Mouse (Mus musculus) hindbrain, embryonic 16.5 days (tissue): ENCODE results near the gene Nmnat1. TPM values are rescaled to one million over a fixed set of nuclear protein-coding genes. Genes with fewer than 3 reads are reported as not detected.
"Not testable (repeated sequence)": the region's sequence is repeated elsewhere in the genome, so short reads cannot be mapped to it uniquely, and the experiment has no call there.

Source experiments
- ATAC-seq: fragments of 200-750 bp; cut with Nextera tagmentation; 2 replicates; pipeline ENCODE4 v1.8.0; 2017; ENCODE audit warnings: moderate TSS enrichment, moderate library complexity
- H3K27ac ChIP-seq: fragments of 300-500 bp; sonication (generic); 2 replicates; pipeline ENCODE4 v1.5.1; 2014; ENCODE audit warnings: low read depth, mild to moderate bottlenecking, control low read depth, low read length, moderate library complexity
- H3K27me3 ChIP-seq: fragments of 300-500 bp; sonication (generic); replicated peaks from 2 replicates; pipeline ENCODE4 v1.6.1; 2014; ENCODE audit warnings: low read length; ENCODE audit not compliant: control insufficient read depth, insufficient read depth
- H3K36me3 ChIP-seq: fragments of 300-500 bp; sonication (generic); 2 replicates; pipeline ENCODE4 v1.6.1; 2014; ENCODE audit warnings: mild to moderate bottlenecking, low read length, moderate library complexity, mixed read lengths; ENCODE audit not compliant: control insufficient read depth, insufficient read depth
- H3K4me1 ChIP-seq: fragments of 300-500 bp; sonication (generic); 2 replicates; pipeline ENCODE4 v1.6.1; 2014; ENCODE audit warnings: low read depth, low read length; ENCODE audit not compliant: control insufficient read depth, insufficient read depth
- H3K4me2 ChIP-seq: fragments of 300-500 bp; sonication (generic); 2 replicates; pipeline ENCODE4 v1.6.1; 2014; ENCODE audit warnings: mild to moderate bottlenecking, low read length, control low read depth, moderate library complexity
- H3K4me3 ChIP-seq: fragments of 300-500 bp; sonication (generic); 2 replicates; pipeline ENCODE4 v1.5.1; 2014; ENCODE audit warnings: mild to moderate bottlenecking, low read length, control low read depth, moderate library complexity
- H3K9ac ChIP-seq: fragments of 300-500 bp; sonication (generic); 2 replicates; pipeline ENCODE4 v1.6.1; 2014; ENCODE audit warnings: low read depth, mild to moderate bottlenecking, control low read depth, low read length, moderate library complexity
- H3K9me3 ChIP-seq: fragments of 300-500 bp; sonication (generic); 2 replicates; pipeline ENCODE4 v1.6.1; 2014; ENCODE audit warnings: mild to moderate bottlenecking, low read length, moderate library complexity; ENCODE audit not compliant: control insufficient read depth
- WGBS: fragments of 180-500 bp; shearing (Covaris S2); extraction: QIAGEN DNeasy Blood & Tissue Kit; methylation state at CpG from one replicate; pipeline ENCODE4 v1.1.7; 2014; 5-methylcytosine and 5-hydroxymethylcytosine counted together
- polyA plus RNA-seq: library from polyadenylated mRNA; unstranded; fragments of >200 nt; fragmentation: Nextera tagmentation; extraction: Ambion mirVana; gene quantifications from 2 replicates; pipeline ENCODE4 v1.2.1, GENCODE M21; 2015

The Nmnat1 gene
- polyA plus RNA-seq, 1 experiment from 2014 or later = 7.7 TPM

- no peaks in the 10 kb centered on the region for H3K9me3 ChIP-seq
- ATAC-seq = no peak
- no peak overlapping the region for H3K4me2 ChIP-seq
- no peak overlapping the region for H3K4me3 ChIP-seq
- H3K27me3 ChIP-seq = no peaks in the 10 kb centered on the region
- no peak overlapping the region for H3K9ac ChIP-seq
- H3K27ac ChIP-seq = no peak overlapping the region
- no peaks in the 10 kb centered on the region for H3K36me3 ChIP-seq
- peaks cover 17% of the 10 kb centered on the region for H3K4me1 ChIP-seq
- 61% methylated on average over 3 of the region's 3 CpGs for WGBS
These were observed 42.6 kb downstream of the Nmnat1 start for GRCm38 (mm10) chr4:149442436-149442835.

DNA sequence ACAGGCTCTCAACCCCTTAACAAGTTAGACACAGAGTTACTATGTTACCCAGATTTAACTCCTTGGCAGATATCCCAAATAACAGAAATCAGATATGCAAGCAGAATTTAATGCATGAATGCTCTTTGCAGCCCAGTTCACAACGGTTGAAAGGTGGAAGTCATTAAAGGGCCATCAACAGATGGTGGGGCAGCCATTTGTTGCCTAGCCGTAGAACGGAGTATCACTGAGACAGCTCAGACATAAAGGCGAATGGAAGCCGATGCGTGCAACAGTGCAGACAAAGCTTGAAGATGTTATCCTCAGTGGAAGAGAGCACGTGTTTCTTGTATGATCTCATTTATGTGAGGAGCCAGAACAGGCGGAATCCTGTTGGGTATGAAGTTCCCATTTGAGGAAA, 44.4 kb downstream of the Nmnat1 start:
- H3K4me2 ChIP-seq = no peak overlapping the region
- no peaks in the 10 kb centered on the region for H3K36me3 ChIP-seq
- H3K27ac ChIP-seq = no peak overlapping the region
- no peak overlapping the region for H3K4me3 ChIP-seq
- WGBS = 50% methylated on average over 8 of the region's 8 CpGs
- ATAC-seq = no peak
- peaks cover 10% of the 10 kb centered on the region for H3K4me1 ChIP-seq
- H3K9me3 ChIP-seq = no peaks in the 10 kb centered on the region
- H3K9ac ChIP-seq = no peak overlapping the region
- no peaks in the 10 kb centered on the region for H3K27me3 ChIP-seq

- WGBS = 64% methylated on average over 1 of the region's 1 CpGs
- not testable (repeated sequence) for H3K4me2 ChIP-seq, H3K9me3 ChIP-seq
These were observed 53.1 kb downstream of the Nmnat1 start for GRCm38 (mm10) chr4:149431887-149432286.

DNA sequence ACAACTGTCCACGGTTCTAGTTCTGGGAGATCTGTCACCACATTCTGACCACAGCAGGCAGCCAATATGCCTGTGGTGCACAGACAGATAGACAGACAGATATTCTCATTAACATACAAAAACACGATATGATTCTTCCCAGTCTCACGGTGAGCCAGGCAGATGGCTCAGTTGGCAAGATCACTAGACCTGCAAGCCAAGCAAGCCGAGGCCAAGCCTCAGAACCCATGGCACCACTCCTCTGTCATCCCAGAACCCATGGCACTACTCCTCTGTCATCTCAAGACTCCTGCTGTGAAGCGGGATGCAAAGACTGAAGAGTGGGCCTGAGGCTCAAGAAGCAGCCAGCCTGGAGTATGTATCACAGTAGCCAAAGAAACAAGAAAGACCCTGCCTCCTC, 55.4 kb downstream of the Nmnat1 start:
- no peaks in the 10 kb centered on the region for H3K27me3 ChIP-seq
- no peak overlapping the region for H3K9ac ChIP-seq
- WGBS = 66% methylated on average over 5 of the region's 5 CpGs
- H3K9me3 ChIP-seq = no peaks in the 10 kb centered on the region
- ATAC-seq = no peak
- H3K36me3 ChIP-seq = no peaks in the 10 kb centered on the region
- H3K4me3 ChIP-seq = no peak overlapping the region
- H3K4me1 ChIP-seq = peaks cover 3% of the 10 kb centered on the region; the same call in 1 of the 2 replicates
- no peak overlapping the region for H3K27ac ChIP-seq
- no peak overlapping the region for H3K4me2 ChIP-seq

More at GRCm38 (mm10) chr4:149431887-149432286, 53.1 kb downstream of the Nmnat1 start:
- H3K9ac ChIP-seq, H3K27ac ChIP-seq, H3K36me3 ChIP-seq, ATAC-seq, H3K4me3 ChIP-seq, H3K4me1 ChIP-seq, H3K27me3 ChIP-seq: not testable (repeated sequence)

- peak; percentile 93 for ATAC-seq
- Histone ChIP-seq H3K9ac (peak within 1 kb of the TSS; percentile 95), H3K36me3 (no peaks in the 10 kb centered on the region), H3K4me1 (peaks cover 13% of the 10 kb centered on the region), H3K9me3 (no peaks in the 10 kb centered on the region), H3K4me3 (peak within 1 kb of the TSS; percentile 98), H3K27me3 (no peaks in the 10 kb centered on the region), H3K4me2 (peak within 1 kb of the TSS; percentile 64), H3K27ac (peak within 1 kb of the TSS; percentile 99)
- WGBS = 0% methylated on average over 40 of the region's 50 CpGs
These were observed 58.4 kb downstream of the Nmnat1 start, which contains the start of gene Ube4b for GRCm38 (mm10) chr4:149426325-149427199. Gene Ube4b (minus strand): TSS chr4:149426749.

DNA sequence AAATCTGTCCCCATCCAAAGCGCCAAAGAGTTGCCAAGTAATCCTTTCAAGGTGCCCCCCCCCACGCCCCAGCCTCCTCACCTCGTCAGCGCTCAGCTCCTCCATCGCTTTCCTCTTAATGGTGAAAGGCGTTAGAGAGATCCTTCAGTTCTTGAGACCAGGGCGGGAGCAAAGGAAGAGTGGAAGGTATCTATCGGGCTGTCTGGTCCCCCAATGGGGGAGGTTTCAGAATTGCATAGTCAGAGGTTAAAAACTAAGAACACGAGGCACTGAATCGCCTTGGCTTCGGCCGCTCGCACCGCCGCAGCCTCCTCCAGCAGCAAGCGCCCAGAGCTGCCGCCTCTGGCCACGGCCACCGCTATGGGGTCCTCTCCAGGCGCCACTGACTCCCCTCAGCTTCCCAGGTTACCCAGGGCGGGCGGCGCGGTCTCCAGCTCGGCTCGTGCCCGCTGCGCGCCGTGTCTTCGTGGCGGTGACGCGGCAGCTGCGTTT, 59.2 kb downstream of the Nmnat1 start:
- ATAC-seq = peak; percentile 79
- H3K4me1 ChIP-seq = peaks cover 18% of the 10 kb centered on the region
- under 1% methylated on average over 28 of the region's 35 CpGs for whole genome bisulfite sequencing

DNA sequence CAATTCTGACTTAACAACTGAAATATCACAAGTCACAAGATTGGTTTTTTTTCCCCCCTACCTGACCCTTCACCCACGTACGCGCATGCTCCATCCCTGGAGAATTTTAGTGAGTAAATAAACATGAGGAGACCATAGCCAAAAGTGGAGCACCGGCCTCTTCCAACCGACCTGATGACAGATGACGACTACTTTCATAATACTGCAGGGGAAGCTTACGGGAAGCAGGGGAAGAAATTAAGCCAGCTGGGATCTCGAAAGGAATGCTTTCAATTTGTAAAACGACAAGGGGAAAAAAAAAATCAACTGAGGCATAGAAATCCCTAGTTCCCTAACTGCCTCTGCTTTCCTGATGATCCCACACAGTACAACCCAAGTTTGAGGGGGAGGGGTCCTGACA, 60.2 kb downstream of the Nmnat1 start:
- 1% methylated on average over 9 of the region's 9 CpGs for WGBS
- Histone ChIP-seq H3K4me3 (peak overlapping the region; percentile 98), H3K9ac (peak overlapping the region; percentile 35), H3K4me1 (peaks cover 18% of the 10 kb centered on the region), H3K36me3 (no peaks in the 10 kb centered on the region), H3K27ac (no peak overlapping the region), H3K27me3 (no peaks in the 10 kb centered on the region), H3K4me2 (peak overlapping the region; percentile 64), H3K9me3 (no peaks in the 10 kb centered on the region)
- ATAC-seq = no peak

More for the DNA sequence above, 59.2 kb downstream of the Nmnat1 start:
- H3K9ac ChIP-seq = peak overlapping the region; percentile 95
- no peaks in the 10 kb centered on the region for H3K36me3 ChIP-seq
- peak overlapping the region; percentile 64 for H3K4me2 ChIP-seq
- no peaks in the 10 kb centered on the region for H3K27me3 ChIP-seq
- peak overlapping the region; percentile 98 for H3K4me3 ChIP-seq
- H3K9me3 ChIP-seq = no peaks in the 10 kb centered on the region
- peak overlapping the region; percentile 99 for H3K27ac ChIP-seq

GRCm38 (mm10) chr4:149417854-149418365, 67.1 kb downstream of the Nmnat1 start:
- H3K4me1 ChIP-seq = peaks cover 25% of the 10 kb centered on the region
- no peak overlapping the region for H3K9ac ChIP-seq
- no peak overlapping the region for H3K4me3 ChIP-seq
- no peaks in the 10 kb centered on the region for H3K27me3 ChIP-seq
- no peaks in the 10 kb centered on the region for H3K9me3 ChIP-seq
- 77% methylated on average over 5 of the region's 5 CpGs for WGBS
- H3K36me3 ChIP-seq = no peaks in the 10 kb centered on the region
- no peak for ATAC-seq
- no peak overlapping the region for H3K4me2 ChIP-seq
- H3K27ac ChIP-seq = no peak overlapping the region
